In the genomic region with DNA sequence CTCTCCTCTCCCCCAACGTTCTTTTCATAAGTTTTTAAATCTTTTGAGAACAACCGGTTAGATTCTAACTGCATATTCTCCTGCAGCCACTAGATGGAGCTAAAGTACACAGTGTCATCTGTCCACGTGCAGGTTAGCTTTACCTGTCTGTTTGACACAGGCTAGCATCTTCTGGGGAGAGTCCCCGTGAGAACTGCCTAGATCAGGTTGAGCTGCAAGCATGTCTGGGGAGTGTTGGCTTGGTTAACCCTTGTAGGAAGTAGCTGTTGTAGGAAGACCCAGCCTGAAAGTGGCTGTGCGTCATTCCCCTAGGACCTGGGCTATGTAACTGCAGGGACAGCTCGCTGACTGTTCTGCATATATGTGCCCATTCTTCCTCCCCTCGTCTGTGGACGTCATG, we compare ENCODE assay signal across 1 mouse cellular context.
TF ChIP-seq lines count a peak whose summit lies in the region.

No protein-coding gene starts in this region.

TF ChIP-seq in CH12.LX, 34 proteins besides CTCF, POLR2A, EP300 and RAD21 (continued from another document):
- no peak for TF ChIP-seq UBTF (IDR thresholded peaks at IDR 0.05; ENCODE audit: low read depth, low read length)
- no peak for TF ChIP-seq MAFK (IDR thresholded peaks at IDR 0.05; ENCODE audit: insufficient replicate concordance, low read length)
- TF ChIP-seq POLR2AphosphoS2 (IDR thresholded peaks at IDR 0.05; ENCODE audit: low read depth, low read length) = no peak
- no peak for TF ChIP-seq ZKSCAN1 (IDR thresholded peaks at IDR 0.05; ENCODE audit: borderline replicate concordance, low read depth, low read length)
- no peak for TF ChIP-seq GABPA (IDR thresholded peaks at IDR 0.05; ENCODE audit: insufficient replicate concordance, low read depth, low read length)
TF ChIP-seq in CH12.LX: peak in this region for 11.
